Mouse (Mus musculus) neural tube, embryonic 12.5 days (tissue): Measurements from ENCODE around the gene Osbpl6. TPM values are rescaled to one million over a fixed set of nuclear protein-coding genes. Genes with fewer than 3 reads are reported as not detected.
A peak's percentile ranks its signal among the peaks of the same experiment; 100 is the strongest.

ENCODE experiments used
- ATAC-seq: fragments of 200-750 bp; cut with Nextera tagmentation; 2 replicates; pipeline ENCODE4 v1.8.0; 2017; ENCODE audit warnings: low read depth, mild to moderate bottlenecking, moderate TSS enrichment, moderate library complexity; ENCODE audit not compliant: low FRiP score
- H3K27ac ChIP-seq: fragments of 300-500 bp; sonication (generic); 2 replicates; pipeline ENCODE4 v1.5.1; 2016
- H3K27me3 ChIP-seq: fragments of 300-500 bp; sonication (generic); replicated peaks from 2 replicates; pipeline ENCODE4 v1.6.1; 2016; ENCODE audit warnings: mild to moderate bottlenecking
- H3K36me3 ChIP-seq: fragments of 300-500 bp; sonication (generic); 2 replicates; pipeline ENCODE4 v1.6.1; 2016; ENCODE audit warnings: mild to moderate bottlenecking
- H3K4me1 ChIP-seq: fragments of 300-500 bp; sonication (generic); 2 replicates; pipeline ENCODE4 v1.6.1; 2016
- H3K4me2 ChIP-seq: fragments of 300-500 bp; sonication (generic); replicated peaks from 2 replicates; pipeline ENCODE4 v1.6.1; 2016; ENCODE audit warnings: mild to moderate bottlenecking
- H3K4me3 ChIP-seq: fragments of 300-500 bp; sonication (generic); 2 replicates; pipeline ENCODE4 v1.5.1; 2016
- H3K9ac ChIP-seq: fragments of 300-500 bp; sonication (generic); 2 replicates; pipeline ENCODE4 v1.6.1; 2016; ENCODE audit warnings: mild to moderate bottlenecking
- H3K9me3 ChIP-seq: fragments of 300-500 bp; sonication (generic); 2 replicates; pipeline ENCODE4 v1.6.1; 2016; ENCODE audit warnings: mild to moderate bottlenecking
- WGBS: fragments of 180-500 bp; shearing (Covaris S2); methylation state at CpG from one replicate; pipeline ENCODE4 v1.1.7; 2016; 5-methylcytosine and 5-hydroxymethylcytosine counted together
- microRNA-seq: library from miRNA; unstranded; fragments of <30 nt; microRNA quantifications from one replicate; pipeline ENCODE4, GENCODE M21; 2017
- polyA plus RNA-seq: library from polyadenylated mRNA; unstranded; fragments of >200 nt; fragmentation: Nextera tagmentation; extraction: Ambion mirVana; gene quantifications from 2 replicates; pipeline ENCODE4 v1.2.1, GENCODE M21; 2016

Gene Osbpl6
- polyA plus RNA-seq, 1 experiment from 2014 or later = 26.4 TPM

DNA sequence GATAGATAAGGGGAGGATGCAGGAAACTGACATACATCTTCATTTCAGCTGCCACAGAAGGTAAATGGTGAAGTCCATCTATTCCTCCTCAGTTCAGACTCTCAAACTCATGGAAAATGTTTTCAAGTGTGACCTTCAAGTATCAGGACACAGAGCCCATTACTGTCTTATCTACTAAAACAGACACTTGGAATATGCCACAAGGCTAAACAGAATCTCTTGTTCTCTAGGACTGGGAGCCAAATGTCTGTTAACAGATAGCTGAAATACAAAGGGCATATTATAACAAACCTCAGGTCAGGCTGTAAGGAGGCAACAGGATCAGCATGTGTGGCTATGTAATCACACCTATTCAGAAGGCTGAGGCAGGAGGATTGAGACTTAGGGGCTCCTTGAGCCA lies 237.5 kb downstream of the Osbpl6 start:
- Histone ChIP-seq H3K27me3 (no peaks in the 10 kb centered on the region), H3K4me1 (peaks cover 16% of the 10 kb centered on the region), H3K4me3 (no peak overlapping the region), H3K9ac (no peak overlapping the region), H3K36me3 (peaks cover 34% of the 10 kb centered on the region), H3K4me2 (no peak overlapping the region), H3K9me3 (no peaks in the 10 kb centered on the region), H3K27ac (no peak overlapping the region)
- ATAC-seq = no peak

DNA sequence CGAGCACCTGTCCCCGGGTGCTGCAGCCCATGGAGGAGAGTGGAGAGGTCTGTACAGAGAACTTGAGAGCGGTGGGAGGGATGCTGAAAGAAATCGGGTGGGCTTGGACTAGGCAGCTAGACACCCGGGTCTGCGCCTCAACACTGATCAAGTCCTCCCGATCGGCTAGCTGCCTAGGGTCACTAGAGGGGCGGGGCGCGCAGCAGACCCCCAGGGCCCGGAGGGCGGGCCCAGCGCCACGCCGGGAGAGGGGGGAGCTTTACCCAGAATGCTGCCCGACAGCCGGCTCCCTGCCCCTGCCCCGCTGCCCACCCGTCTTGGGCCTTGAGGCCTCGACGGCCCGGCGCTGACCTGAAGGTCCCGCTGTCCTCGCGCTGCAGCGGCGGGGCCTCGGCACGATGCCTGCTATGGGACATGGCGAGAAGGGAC lies 241.1 kb downstream of the Osbpl6 start:
- Histone ChIP-seq H3K36me3 (peaks cover 5% of the 10 kb centered on the region), H3K4me1 (peaks cover 16% of the 10 kb centered on the region), H3K9ac (peak overlapping the region; percentile 79), H3K4me3 (peak overlapping the region; percentile 68), H3K9me3 (no peaks in the 10 kb centered on the region), H3K4me2 (peak overlapping the region; percentile 69), H3K27me3 (no peaks in the 10 kb centered on the region), H3K27ac (peak overlapping the region; percentile 78)
- peak; percentile 79 for ATAC-seq
- 0% methylated on average over 32 of the region's 32 CpGs for WGBS

DNA sequence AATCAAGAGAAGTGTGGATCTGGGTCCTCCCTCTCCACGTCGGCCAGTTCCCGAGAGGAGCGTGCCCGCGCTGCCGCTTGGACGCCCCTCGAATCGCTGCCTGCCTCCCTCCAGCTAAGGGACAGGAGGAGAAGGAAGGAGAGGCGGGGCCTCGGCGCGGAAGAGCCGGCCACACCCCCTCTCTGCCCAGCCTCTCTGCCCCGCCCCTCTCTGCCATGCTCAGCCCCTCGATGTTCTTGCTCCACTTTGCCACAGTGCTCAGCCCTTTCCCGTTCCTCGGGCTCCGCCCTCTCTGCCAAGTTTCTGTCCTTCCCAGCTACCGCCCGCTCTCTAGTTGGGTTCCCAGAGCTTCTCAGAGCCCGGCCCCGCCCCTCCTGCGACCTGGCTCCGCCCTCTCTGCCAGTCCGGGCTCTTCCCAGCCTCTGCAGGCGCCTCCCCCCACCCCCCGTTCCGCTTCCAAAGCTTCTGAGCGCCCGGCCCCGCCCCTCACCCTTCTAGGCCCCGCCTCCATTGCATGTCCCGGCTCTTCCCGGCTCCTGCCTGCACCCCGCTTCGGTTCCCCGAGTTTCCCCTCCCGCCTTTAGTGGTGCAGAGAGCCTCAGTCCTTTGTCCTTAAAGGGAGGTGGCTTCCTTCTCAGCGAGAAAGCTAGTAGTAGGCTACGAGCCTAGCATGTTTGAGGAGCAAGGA lies 241.7 kb downstream of the Osbpl6 start, which contains the start of the genes Prkra and Pjvk:
TSS of gene Prkra (minus strand) at position 133 of the 688 bp plus-strand sequence.
TSS of gene Pjvk (plus strand) at position 594 of the 688 bp plus-strand sequence.
- Histone ChIP-seq H3K4me3 (peak within 1 kb of the TSS; percentile 68), H3K9ac (peak within 1 kb of the TSS; percentile 79)
- WGBS = under 1% methylated on average over 39 of the region's 42 CpGs

DNA sequence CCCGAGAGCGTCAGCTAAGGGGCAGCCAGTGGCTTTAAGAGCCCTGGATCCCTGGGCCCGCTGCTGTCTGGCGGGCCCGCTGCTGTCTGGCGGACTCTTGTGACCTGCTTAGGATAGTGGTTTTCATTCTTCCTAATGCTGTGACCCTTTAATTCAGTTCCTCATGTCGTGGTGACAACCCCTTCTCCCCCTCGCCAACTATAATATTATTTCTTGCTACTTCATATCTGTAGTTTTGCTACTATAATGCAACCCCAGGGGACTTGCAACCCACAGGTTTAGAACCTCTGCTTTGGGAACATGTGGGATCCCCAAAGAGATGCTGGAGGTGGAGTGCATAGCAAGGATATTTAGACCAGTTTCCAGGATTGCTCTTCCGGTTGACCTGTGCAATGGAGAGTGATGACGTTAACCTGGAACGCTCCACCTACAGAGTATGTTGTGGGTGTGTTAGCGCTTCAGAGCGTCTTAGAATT lies 242.4 kb downstream of the Osbpl6 start:
- ATAC-seq = peak; percentile 35

More for the DNA sequence above, 241.7 kb downstream of the Osbpl6 start, which contains the start of the genes Prkra and Pjvk:
- no peaks in the 10 kb centered on the region for H3K9me3 ChIP-seq
- H3K4me2 ChIP-seq = peak within 1 kb of the TSS; percentile 69
- H3K27ac ChIP-seq = peak within 1 kb of the TSS; percentile 78
- H3K36me3 ChIP-seq = 0 out of 2 replicates have a peak, but pooled peaks cover 2% of the 10 kb centered on the region
- peak; percentile 98 for ATAC-seq
- peaks cover 16% of the 10 kb centered on the region for H3K4me1 ChIP-seq
- H3K27me3 ChIP-seq = no peaks in the 10 kb centered on the region

More for the DNA sequence above, 242.4 kb downstream of the Osbpl6 start:
- H3K27me3 ChIP-seq = no peaks in the 10 kb centered on the region
- H3K4me1 ChIP-seq = peaks cover 16% of the 10 kb centered on the region
- WGBS = 36% methylated on average over 13 of the region's 13 CpGs
- H3K4me3 ChIP-seq = peak overlapping the region; percentile 68
- peak overlapping the region; percentile 64 for H3K27ac ChIP-seq
- peak overlapping the region; percentile 38; the same call in 1 of the 2 replicates for H3K9ac ChIP-seq
- no peaks in the 10 kb centered on the region for H3K36me3 ChIP-seq
- H3K9me3 ChIP-seq = no peaks in the 10 kb centered on the region
- peak overlapping the region; percentile 69 for H3K4me2 ChIP-seq

Small RNA genes lying within 50 kb of the gene (microRNA-seq; reads per million reads assigned to microRNA genes)
- not detected for gene Gm23164

Other genes with a start within 250 kb of the Osbpl6 start
- gene Pde11a, start 67.7 kb upstream of the Osbpl6 start, polyA plus RNA-seq = 0.48 and 0.86 TPM in 2 replicates
- gene Cyct, start 46.1 kb upstream of the Osbpl6 start, polyA plus RNA-seq = not detected in 2 replicates
- 14.1 and 18.6 TPM in 2 replicates for gene Rbm45, start 36.5 kb upstream of the Osbpl6 start, polyA plus RNA-seq
- gene Prkra, start 241.5 kb downstream of the Osbpl6 start, polyA plus RNA-seq = 87.4 and 90.1 TPM in 2 replicates
- gene Pjvk, start 242.0 kb downstream of the Osbpl6 start, polyA plus RNA-seq = 0.87 and 1.1 TPM in 2 replicates